Mouse (Mus musculus) megakaryocyte progenitor cell, adult 5-6 weeks (primary cell): ENCODE measurements around the gene Fam155a. TPM values are rescaled to one million over a fixed set of nuclear protein-coding genes. Genes with fewer than 3 reads are reported as not detected.

Source experiments
- ATAC-seq: replicated peaks from 2 replicates; pipeline ENCODE4 v1.8.0; 2016; ENCODE audit warnings: mild to moderate bottlenecking, moderate TSS enrichment, inconsistent platforms; ENCODE audit not compliant: poor library complexity
- total RNA-seq, 2 experiments: library from RNA; stranded (forward) in 1 of 2; stranded (reverse) in 1 of 2; fragments of 157-497, 149-512 nt in 1 of 2; fragments of 200-1000 nt in 1 of 2; gene quantifications; 2 replicates each; pipeline versions ENCODE4 v1.2.3 to v1.2.4; 2015 to 2017

Gene Fam155a
- total RNA-seq, 2 experiments from 2014 or later, result not detected

DNA sequence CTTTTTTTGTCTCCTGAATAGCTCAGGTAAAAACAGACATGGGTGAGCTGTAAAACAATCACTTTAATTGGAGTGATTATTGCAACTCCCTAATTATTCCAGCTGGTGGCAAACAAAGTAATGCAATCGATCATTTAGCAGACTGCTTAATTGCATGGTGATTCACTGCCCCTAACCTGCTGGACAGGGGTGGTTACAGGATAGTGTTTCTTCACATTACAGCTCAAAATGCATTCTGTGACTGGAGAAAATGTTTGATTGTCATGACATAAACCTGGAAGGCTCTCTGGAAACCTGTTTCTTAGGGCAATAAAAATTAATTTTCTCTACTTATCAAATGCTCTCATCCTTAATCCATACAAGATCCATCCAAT lies 276.7 kb downstream of the Fam155a start:
- ATAC-seq, result no peak

DNA sequence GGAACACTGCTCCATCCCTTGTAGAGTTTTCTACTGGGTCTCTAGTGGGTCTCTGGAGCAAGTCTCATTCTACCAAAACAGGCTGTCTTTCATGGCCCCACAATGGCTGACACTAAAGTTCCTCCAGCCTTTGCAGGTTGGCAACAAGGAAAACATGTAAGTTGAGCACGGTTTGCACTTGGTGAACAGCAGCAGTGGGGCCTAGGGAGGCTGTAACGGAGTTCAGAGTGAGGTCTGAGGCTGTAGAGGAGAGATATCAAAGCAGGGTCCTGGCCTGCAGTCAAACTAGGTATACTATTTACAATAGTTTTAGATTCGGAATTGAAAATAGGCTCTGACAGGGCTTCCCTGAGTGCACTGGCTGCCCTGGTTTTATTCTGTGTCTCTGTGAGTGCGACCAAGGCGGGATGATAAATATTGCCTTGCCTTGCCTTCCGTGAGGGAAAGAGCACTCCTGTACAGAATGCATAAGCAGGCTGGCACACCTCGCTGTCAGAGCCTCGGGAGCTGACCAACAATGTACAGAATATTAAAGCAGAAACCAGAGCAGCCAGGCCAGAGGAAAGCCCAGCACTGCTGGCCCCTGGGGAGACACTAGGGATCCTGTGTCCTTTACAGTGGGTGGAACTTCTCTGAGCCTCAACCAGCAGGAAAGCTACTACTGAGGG lies 277.3 kb downstream of the Fam155a start:
- no peak for ATAC-seq

DNA sequence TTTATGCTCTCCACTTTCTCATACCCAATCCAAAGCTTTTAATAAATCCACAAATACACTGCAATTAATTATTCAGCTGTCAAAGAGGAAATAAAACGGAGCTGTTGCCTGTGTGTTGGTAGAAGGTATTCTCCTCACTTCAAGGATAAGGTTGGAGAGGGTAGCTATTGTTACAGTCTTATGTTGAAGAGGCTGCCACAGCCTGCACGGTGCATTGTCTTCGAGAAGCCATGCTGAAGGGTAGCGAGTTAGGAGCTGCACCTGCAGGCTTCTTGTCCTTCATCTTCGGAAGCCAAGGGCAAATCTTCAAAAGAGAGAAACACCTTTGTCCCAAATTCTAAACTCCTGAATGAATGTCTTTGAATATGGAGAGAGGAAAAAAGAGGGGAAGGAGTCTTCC lies 288.4 kb downstream of the Fam155a start:
- ATAC-seq, result no peak

DNA sequence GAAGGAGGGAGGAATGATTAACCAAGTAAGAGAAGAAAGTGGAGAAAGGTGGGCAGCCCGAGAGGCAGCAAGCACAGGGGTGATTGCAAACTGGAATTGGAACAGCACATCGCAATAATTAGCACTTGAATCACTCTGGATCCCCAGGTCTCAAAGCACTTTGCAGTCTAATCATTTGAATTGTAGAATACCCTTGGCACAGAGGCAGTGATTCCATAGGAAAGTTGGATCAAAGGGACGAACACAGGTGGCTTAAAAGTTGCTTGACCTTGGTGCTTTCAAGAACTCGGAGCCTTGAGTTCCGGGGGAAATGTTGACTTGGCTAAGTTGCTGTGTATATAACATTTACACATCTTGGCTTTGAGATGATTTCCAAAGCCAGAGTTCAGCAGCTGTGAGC lies 299.7 kb downstream of the Fam155a start:
- ATAC-seq, result no peak

DNA sequence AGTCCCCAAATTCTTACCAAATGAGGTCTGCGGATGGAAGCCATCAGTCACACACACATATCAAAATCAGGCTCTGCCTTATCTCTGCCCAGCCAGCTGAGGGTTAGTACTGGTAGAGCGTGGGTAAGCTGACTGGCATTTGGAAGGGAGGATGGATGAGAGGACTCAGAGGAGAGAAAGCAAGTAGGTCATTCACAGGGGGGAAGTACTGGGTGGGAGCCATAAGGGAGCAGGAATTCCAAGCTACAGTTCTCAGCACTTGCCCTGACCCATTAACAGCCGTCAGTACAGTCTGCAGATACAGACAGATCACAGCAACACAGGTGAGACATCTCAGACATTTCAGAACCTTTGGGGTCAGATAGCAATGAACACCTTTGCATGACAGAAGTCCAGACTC lies 300.8 kb downstream of the Fam155a start:
- ATAC-seq, result no peak

DNA sequence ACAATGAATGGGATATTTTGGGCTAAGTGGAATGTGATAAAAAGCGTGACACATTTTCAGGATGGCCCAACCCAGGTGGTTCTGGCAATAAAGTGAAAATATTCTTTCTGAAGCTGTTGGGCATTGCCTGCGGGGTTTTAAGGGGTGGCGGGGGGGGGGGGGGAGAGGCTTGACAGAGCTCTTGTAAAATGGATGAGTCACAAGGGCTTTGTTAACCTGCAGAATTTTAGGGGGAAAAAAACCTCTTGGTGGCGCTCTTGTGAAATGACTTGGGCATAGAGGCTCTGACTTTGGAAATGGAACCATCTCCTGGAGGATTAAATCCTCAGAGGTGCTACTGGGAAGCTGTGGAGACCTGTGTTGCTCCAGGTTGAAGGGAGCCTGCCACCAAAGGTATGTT lies 309.9 kb downstream of the Fam155a start:
- ATAC-seq, result no peak

DNA sequence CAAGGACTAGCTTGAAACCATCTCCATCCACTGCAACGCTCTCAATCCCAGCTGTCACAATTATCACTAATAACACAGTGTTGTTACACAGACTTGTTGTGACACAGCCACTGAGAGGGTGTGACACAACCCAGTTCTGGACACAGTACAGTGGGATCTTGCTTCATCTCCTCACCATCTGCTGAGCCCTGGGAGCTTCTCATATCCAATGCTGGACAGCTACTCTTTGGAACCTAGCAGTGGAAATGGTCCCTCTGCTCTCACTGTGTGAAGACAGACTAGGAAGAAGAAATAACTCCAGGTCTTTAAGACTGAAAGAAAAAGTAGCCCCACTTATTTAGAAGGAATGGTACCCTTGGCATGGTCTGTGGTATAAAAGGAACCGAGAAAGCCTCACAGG lies 310.3 kb downstream of the Fam155a start:
- peak; percentile 73 for ATAC-seq

DNA sequence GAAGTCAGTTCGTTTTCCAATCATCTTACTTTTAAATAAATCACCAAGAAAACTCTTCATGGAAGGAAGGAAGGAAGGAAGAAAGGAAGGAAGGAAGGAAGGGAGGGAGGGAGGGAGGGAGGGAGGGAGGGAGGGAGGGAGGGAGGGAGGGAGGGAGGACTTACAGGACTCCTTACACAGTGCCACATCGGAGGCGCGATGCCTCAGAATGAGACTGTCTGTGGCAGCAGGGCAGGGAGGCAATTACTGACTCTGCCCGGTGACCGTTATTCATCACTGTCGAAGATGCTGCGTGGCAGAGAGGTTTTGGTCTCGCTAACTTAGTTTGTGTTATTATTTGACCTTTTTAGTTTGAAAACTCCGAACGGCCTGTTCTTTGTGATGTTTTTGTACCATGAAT lies 312.3 kb downstream of the Fam155a start:
- ATAC-seq, result no peak

DNA sequence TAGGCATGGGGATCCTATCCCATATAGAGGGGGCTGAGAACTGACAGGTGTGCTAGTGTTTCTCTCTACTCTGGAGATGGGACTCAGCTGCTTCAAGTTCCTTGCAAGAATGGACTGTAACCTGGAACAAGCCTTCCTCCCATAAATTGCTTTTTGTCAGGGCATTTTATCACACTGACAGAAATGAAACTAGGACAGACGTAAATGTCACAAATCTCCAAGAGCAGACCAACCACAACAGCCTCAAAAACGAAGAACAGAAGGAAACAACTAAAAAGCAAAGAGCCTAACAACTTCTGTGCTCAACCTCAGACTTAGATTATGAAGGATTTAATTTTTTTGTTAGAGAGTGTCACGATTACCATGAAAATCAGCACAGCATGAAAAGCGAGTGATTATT lies 315.8 kb downstream of the Fam155a start:
- ATAC-seq, result no peak

DNA sequence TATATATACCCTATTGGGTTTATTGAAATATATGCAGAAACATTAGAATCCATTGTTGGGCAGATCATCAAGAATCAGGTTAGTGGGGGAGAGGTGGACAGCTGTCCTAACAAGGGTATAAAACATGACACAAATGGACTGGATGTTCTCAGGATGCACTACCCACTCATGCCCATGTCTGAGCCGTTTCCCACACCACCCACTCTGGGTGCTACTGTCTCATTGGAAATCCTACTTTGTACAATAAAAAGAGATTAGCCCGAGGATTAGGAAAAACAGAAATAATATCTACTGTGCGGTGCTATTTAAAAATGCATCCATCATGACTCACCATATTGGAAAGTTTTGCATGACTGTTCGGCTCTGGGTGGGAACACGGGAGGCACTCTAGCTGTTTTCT lies 317.2 kb downstream of the Fam155a start:
- ATAC-seq, result no peak

DNA sequence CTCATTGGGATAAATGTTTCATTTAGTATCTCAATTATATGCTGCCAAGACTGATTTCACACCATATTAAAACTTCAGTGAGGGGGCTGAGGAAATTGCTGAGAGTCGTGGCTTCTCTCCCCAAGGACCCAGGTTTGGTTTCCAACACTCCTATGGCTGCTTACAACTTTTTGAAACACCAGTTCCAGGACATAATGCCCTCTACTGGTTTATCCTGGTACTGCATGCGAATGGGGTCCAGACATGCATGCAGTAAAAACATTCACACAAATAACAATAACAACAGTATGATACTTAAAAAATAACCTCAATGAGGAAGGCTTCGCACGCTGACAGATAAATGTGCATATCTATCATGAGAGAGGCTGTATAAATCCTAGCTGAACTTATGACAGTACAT lies 319.4 kb downstream of the Fam155a start:
- no peak for ATAC-seq

DNA sequence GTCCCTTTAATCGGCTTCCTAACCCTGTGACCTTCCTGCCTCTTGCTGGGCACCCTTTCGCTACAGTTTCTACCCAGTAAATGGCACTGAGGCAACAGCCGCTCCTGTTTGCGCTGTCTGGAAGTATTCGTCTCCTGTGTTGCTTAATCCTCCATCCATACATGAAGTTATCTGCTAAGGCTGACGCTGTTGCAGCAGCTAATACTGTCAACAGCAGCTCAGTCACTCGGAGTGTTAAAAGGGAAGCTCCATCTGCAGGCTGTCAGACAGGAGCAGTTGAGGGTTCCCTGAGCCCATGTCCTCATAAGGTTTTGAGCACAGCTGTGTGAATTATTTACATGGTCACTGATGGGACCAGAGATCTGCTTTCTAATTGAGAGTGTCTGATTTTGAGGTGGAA lies 322.3 kb downstream of the Fam155a start:
- peak; percentile 66 for ATAC-seq

DNA sequence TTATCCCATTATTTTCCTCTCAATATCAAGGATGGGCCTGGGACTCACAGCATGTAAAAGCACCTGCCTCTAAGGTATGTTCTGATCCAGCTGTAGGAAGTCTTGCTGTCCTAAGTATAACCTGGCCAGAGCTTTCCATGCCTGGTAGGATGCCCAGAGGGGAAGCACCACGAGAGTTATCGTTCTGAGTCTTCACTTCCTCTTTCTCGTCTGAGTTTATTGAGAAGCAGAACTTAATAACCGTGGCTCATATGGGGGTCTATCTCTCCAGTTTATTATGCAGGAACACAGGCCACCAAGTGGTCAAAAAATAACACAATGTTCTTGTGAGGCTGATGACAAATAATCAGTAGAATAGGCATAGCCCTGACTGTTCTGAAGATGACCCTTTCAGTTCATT lies 333.1 kb downstream of the Fam155a start:
- peak; percentile 97 for ATAC-seq

DNA sequence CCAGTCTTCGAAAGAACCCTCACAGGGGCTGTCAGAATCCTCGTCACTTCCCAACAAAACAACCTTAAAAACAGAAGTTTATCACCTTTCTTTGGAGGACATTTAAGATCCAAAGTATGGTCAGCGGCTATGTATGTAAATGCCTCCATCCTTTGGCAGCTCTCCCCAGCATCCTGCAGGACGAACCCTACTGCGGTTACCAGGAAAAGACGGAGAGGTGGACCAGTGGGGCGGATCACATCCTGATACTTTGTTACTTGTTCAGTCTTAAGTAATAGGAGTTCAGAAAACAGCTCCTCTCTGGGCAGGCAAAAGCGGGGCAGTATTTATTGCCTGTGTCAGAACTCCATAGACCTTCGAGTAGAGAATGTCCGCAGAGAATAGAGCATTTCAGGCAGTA lies 335.5 kb downstream of the Fam155a start:
- no peak for ATAC-seq

DNA sequence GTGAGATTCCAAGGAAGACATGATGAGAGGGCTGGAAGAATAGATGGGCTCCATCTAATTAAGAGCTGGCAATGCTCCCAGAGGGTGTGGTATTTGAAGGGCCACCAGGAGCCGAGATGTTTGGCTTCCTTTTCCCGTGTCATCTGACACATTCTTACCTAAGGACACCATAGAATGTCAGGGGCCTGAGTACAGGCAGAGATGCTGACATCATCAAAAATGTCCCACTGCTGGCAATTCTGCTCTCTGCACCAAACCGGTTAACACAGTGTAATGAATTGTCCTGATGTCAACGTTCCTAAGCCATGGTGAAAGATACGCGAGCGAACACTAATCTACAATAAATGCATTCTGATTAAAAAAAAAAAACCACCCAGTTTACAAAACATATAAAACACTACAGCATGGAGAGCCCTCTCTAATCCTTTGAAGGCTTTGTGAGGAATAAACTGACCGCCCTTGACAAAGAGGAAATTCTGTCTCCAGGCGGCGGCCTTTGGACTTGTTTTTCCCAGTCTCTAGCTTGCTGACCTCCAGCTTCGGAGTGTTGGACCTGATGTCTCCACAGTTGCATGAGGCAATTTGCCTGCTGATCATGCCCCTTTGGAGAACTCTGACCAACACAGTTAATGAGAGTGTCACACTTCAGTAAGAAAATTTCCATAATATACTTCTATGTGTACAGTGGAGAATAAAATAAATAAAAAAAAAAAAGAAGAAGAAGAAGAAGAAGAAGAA lies 338.2 kb downstream of the Fam155a start:
- ATAC-seq, result no peak

DNA sequence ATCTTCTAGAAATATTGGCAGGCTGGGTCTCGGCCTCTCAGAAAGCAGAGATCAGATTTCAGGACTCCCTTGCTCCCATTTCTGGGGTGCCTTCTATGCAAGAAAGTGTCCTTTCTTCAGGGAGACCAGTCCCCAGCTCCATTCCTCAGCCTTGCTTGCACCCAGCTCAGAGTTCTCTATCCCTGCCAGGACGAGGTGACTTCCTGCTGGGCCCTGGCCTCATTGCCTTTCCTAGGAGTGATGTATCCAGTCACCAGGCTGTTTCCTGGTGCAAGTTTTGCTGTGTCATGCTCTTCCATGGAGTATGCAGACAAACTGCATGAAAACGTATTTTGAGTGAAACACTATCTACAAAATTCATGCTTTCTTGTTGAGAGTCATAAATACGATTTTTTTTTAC lies 342.1 kb downstream of the Fam155a start:
- ATAC-seq, result no peak

DNA sequence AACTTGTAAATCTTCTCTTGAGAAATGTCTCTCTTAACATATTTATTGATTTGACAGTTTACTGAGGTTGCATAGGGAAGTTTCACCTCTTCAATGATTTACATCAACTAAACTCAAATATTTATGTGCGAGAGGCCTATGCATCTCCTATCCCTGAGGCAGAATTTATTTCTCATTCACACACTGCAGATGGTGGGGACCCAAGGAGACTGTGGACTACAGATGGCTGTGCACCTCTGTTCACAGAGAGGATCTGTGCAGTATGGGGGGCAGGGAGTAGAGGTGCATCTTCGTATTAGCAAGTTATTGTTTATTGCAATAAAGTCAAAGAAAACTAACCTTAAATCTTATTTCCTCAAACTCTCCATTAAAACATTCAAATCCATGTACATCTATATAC lies 346.9 kb downstream of the Fam155a start:
- ATAC-seq, result no peak

DNA sequence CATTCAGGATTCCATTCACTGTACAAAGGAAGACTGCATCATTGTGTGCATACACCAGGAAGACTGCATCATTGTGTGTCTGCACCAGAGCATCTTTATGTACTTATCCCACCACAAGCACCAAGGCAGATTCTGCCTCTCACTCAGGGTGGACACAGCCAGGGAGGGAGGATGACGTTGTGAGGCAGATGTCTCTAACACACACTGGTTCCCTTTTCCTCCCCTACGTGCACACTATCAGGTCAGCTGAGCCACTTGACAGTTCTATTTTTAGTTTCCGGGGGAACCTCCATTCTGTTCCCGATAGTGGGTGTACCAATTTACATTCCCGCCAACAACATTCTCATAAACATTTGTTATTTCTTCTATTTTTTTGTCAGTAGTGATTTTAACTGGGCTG lies 347.4 kb downstream of the Fam155a start:
- ATAC-seq, result peak; percentile 98

DNA sequence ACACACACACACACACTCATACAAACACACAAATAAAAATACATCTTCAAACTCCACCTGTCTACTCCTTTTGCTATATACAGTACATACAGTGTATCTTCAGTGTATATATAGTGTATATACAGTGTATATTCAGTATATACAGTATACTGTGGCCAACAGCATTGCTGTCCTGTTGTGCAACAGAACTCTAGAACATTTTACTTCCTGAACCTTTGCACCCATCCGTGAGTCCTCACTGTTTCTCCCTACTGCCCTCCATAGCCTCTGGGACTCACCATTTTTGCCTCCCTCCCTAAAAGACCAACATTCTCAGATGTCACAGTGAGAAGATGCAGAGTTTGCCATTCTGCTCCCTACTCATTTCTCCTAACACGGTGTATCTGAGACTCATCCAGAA lies 347.8 kb downstream of the Fam155a start:
- ATAC-seq, result peak; percentile 66

DNA sequence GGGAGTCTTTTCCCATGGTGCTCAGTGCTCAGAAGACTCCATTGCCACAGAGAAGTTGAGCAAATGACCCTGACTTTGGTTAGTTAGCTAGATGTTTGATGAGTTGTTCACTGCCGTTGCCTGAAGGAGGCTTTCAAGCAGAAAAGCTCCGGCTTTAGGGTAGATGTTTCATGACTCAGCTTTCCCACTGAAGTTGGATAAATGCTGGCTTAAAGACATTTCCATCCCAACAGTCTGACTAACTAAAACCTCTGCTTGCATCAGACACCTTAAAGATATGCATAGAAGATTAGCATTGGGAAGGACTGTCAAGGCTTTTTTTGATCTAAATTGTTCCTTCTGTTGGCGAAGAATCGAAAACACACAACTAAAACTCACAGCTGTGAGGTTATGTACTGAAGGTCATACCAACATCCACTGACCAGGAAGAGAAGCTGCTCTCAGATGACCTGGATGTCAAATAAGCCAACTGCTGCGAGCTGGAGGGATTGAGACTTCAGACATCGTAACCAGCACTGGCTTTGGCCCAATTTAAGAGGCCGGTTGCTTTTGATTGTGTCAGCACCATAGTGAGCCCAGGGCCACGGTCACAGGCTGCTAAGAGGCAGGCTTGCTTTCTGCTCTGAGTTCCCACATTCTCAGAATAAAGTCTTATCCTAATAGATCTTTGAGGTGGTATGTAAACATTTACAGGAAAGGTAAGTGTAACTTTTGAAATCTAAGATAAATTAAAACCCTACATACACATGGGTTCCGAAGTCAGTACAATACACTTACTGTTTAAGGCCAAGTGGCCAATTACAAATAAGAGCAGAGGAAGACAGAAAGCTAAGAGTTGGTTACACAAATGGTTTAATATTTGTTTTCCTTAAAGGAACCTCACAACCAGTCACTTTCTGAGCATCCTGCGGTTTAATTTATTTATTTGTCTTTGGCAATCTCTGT lies 351.8 kb downstream of the Fam155a start:
- no peak for ATAC-seq

DNA sequence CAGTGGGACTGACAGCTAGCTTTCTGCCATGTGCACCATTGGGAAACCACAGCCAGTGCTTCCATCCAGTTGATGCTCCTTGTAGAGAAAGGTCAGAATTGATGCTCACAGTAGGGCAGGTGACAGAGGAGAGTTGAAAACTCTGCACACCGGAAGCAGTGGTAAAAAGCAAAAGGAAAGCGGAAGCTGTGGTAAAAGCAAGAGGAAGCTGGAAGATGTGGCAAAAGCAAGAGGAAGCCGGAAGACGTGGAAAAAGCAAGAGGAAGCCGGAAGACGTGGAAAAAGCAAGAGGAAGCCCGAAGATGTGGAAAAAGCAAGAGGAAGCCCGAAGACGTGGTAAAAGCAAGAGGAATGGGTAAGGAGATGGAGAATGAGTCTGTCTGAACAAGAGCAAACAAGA lies 354.8 kb downstream of the Fam155a start:
- ATAC-seq, result peak; percentile 79

DNA sequence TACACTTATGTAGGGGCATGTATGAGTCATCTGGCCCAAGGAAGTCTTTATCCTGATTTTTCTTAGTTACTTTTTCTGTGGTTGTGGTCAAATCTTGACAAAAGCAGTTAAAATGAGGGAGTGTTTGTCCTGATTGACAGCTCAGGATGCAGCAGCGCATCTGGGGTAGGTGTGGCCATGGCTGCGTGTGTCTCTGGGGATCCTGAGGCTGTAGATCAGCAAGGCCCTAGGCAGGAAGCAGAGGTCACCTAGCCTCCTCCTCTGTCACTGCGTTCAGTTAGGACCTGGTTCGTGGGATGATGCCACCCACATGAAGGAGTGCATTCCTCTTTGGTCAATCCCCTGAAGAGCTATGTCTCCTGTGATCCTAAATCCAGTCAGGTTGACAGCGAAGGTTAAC lies 362.5 kb downstream of the Fam155a start:
- ATAC-seq, result peak; percentile 56
